Mouse (Mus musculus) ES-Bruce4 (cell line): Measurements from ENCODE around the gene 2300009A05Rik.

Experiments
- CTCF ChIP-seq: IDR thresholded peaks from one replicate; pipeline ENCODE4 v1.8.1; 2011; ENCODE audit warnings: low read depth, low read length
- POLR2A ChIP-seq: IDR thresholded peaks from one replicate; pipeline ENCODE4 v1.8.1; 2011; ENCODE audit warnings: low read length; ENCODE audit not compliant: insufficient read depth

DNA sequence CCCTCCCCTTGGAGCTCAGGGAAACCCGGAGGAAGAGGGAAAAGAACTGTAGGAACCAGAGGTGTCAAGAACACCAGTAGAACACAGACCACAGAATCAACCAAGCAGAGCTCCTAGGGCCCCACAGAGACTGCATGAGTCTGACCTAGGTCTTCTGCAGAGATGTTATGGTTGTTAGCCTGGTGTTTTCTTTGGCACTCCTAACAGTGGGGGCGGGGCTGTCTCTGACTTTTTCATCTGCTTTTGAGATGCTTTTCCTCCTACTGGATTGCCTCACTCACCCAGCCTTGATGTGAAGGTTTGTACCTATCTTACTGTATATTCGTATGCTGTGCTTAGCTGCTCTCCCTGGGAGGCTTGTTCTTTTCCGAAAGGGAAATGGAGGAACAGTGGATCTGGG, 44.9 kb downstream of the 2300009A05Rik start:
- TF ChIP-seq CTCF = no peak
- no peak for TF ChIP-seq POLR2A
